Mouse (Mus musculus) bone marrow macrophage, adult 2 months (primary cell): ENCODE measurements around the gene Lrrc14b.

Source experiments
- CTCF ChIP-seq: IDR thresholded peaks from 2 replicates; pipeline ENCODE4 v1.5.1; 2012; ENCODE audit warnings: low read depth, mild to moderate bottlenecking, low read length, moderate library complexity
- POLR2A ChIP-seq: IDR thresholded peaks from 2 replicates; pipeline ENCODE4 v1.6.1; 2012; ENCODE audit warnings: mild to moderate bottlenecking, low read depth, low read length, borderline replicate concordance

DNA sequence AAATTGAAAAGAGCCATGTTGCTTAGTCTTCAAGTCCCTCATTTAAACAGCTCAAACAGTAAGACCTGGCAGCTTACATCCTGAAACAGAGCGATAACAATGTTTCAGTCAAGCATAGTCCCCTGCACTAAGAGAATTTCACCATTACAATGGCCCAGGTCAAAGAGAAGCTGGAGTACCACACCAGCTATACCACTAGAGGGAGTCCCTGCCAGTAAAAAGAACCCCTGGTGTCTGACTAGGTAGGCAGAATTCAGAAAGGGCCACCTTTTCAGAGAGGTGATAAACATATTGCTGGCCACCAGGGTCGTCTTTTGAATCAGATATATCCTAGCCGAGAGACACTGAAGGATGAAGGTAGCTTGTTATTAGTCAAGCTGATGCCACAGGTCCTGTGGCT, 22.8 kb downstream of the Lrrc14b start:
- no peak for TF ChIP-seq CTCF
- no peak for TF ChIP-seq POLR2A
